Mouse (Mus musculus): Measurements from ENCODE around the gene Mrps5.
"Not testable (repeated sequence)": the region's sequence is repeated elsewhere in the genome, so short reads cannot be mapped to it uniquely, and the experiment has no call there.

DNA sequence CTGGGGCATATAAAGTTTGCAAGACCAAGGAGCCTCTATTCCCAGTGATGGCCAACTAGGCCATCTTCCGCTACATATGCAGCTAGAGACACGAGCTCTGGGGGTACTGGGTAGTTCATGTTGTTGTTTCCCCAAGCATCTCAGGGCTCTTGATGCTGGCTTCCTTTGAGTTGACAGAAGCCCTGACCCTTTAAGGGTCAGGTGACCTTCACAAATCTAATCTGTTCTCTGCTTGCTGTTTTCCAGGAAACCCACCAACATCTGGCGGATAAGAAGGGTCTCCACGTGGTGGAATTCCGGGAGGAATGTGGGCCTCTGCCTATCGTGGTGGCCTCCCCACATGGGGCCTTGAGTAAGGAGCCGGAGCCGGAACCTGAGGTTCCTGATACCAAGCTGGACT is 16.4 kb downstream of the Mrps5 start:
- not testable (repeated sequence) for TF ChIP-seq CTCF (IDR thresholded peaks at IDR 0.05; ENCODE audit: extremely low read depth, insufficient read depth, insufficient read length, insufficient replicate concordance); POLR2A (IDR thresholded peaks at IDR 0.05; ENCODE audit: low read depth, low read length)

Measured in spleen, adult 2 months (tissue).